Mouse (Mus musculus): Measurements from ENCODE around the gene Cnnm4. TPM values are rescaled to one million over a fixed set of nuclear protein-coding genes. Genes with fewer than 3 reads are reported as not detected.

The Cnnm4 gene
- total and polyA plus RNA-seq, 2 experiments from 2014 or later, result 11.0 to 15.6 TPM

DNA sequence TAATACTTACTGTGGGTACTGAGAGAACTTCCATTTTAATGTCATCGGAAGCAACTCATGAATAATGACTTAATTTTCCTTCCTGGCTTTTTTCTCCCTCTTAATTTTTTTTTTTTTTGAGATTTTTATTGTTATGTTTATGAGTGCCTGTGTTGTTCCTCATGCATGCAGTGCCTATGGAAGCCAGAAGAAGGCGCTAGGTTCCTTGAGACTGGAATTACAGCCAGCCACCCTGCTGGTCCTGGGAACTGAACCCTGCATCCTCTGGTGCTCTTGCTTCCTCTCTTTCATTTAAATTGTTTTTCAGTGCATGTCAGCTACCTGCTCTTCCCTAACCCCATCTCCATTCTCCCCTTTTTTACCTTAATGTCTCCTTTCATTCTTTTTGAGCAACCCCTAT is 42.3 kb downstream of the Cnnm4 start:
- Histone ChIP-seq H3K9me3 (ENCODE audit: low read length) (no peaks in the 10 kb centered on the region), H3K4me1 (ENCODE audit: insufficient read depth, low read length) (peaks cover 15% of the 10 kb centered on the region), H3K36me3 (ENCODE audit: insufficient read depth, low read length) (peaks cover 3% of the 10 kb centered on the region; the same call in 1 of the 2 replicates), H3K27me3 (ENCODE audit: insufficient read depth, low read length) (no peaks in the 10 kb centered on the region), H3K9ac (replicated peaks; ENCODE audit: low read length, poor library complexity, severe bottlenecking) (no peak overlapping the region), H3K4me2 (ENCODE audit: low read depth, low read length, poor library complexity, severe bottlenecking) (peak overlapping the region; percentile 82), H3K4me3 (ENCODE audit: low read depth, low read length) (peak overlapping the region; percentile 91), H3K27ac (ENCODE audit: low read depth, low read length) (no peak overlapping the region)
- 33% methylated on average over 2 of the region's 2 CpGs for WGBS
- DNase-seq (ENCODE audit: low spot score) (peak; percentile 59), ATAC-seq (ENCODE audit: low FRiP score) (no peak)
- TF ChIP-seq CTCF (IDR thresholded peaks at IDR 0.05), result peak; percentile 69

DNA sequence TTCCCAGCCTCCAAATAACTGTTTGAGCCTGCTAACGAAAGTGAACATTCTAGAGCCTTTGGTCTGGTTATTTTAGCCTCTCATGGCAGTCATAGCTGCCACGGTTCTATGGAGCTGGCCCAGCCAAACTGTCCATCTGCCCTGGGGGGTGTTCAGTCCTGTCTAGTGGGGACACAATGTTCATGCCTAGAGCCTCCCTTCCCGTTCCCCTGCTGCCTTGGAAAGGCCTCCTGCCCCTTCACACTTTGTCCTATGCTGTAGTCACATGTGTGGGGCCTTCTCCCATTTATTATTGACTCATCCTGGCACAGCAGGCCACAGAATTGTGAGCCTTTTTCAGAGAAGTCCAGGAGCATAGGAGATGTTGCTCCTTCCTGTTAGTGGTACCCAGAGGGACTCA is 46.8 kb downstream of the Cnnm4 start:
- 87% methylated on average over 3 of the region's 3 CpGs for WGBS
- no peak for ATAC-seq (ENCODE audit: low FRiP score)

DNA sequence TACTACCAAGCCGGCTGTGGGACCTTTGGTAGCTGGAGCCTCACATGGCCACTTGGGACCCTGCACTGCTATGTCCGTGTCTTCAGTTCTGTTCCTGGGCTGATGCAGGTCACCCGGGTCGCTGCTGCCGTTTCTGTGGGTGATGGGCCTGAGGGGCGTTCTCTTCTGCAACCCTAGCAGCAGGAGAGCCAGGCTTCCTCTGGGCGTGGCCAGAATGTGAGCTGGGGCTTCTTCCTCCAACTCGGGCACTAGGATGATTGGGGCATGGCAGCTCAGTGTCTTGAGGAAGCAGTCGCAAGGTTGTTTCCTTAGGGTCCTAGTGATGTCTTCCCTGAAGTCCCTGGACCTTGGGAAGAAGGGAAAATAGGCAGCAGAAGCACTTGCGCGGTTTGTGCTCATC is 48.2 kb downstream of the Cnnm4 start:
- Histone ChIP-seq H3K4me2 (ENCODE audit: low read depth, low read length, poor library complexity, severe bottlenecking) (no peak overlapping the region), H3K27ac (ENCODE audit: low read depth, low read length) (no peak overlapping the region), H3K36me3 (ENCODE audit: insufficient read depth, low read length) (peaks cover 42% of the 10 kb centered on the region), H3K4me1 (ENCODE audit: insufficient read depth, low read length) (peaks cover 8% of the 10 kb centered on the region), H3K4me3 (ENCODE audit: low read depth, low read length) (no peak overlapping the region), H3K27me3 (ENCODE audit: insufficient read depth, low read length) (no peaks in the 10 kb centered on the region), H3K9ac (replicated peaks; ENCODE audit: low read length, poor library complexity, severe bottlenecking) (no peak overlapping the region), H3K9me3 (ENCODE audit: low read length) (no peaks in the 10 kb centered on the region)
- TF ChIP-seq CTCF (IDR thresholded peaks at IDR 0.05), result no peak
- DNase-seq (ENCODE audit: low spot score), result no peak
- WGBS, result 88% methylated on average over 11 of the region's 11 CpGs
- no peak for ATAC-seq (ENCODE audit: low FRiP score)

More for the DNA sequence above, 46.8 kb downstream of the Cnnm4 start:
- H3K27me3 ChIP-seq (ENCODE audit: insufficient read depth, low read length), result no peaks in the 10 kb centered on the region
- peaks cover 29% of the 10 kb centered on the region for H3K36me3 ChIP-seq (ENCODE audit: insufficient read depth, low read length)
- DNase-seq (ENCODE audit: low spot score), result no peak
- TF ChIP-seq CTCF (IDR thresholded peaks at IDR 0.05), result no peak
- no peaks in the 10 kb centered on the region for H3K9me3 ChIP-seq (ENCODE audit: low read length)
- no peak overlapping the region for H3K27ac ChIP-seq (ENCODE audit: low read depth, low read length)
- H3K4me1 ChIP-seq (ENCODE audit: insufficient read depth, low read length), result peaks cover 14% of the 10 kb centered on the region
- H3K4me3 ChIP-seq (ENCODE audit: low read depth, low read length), result no peak overlapping the region
- H3K9ac ChIP-seq (replicated peaks; ENCODE audit: low read length, poor library complexity, severe bottlenecking), result no peak overlapping the region
- H3K4me2 ChIP-seq (ENCODE audit: low read depth, low read length, poor library complexity, severe bottlenecking), result no peak overlapping the region

DNA sequence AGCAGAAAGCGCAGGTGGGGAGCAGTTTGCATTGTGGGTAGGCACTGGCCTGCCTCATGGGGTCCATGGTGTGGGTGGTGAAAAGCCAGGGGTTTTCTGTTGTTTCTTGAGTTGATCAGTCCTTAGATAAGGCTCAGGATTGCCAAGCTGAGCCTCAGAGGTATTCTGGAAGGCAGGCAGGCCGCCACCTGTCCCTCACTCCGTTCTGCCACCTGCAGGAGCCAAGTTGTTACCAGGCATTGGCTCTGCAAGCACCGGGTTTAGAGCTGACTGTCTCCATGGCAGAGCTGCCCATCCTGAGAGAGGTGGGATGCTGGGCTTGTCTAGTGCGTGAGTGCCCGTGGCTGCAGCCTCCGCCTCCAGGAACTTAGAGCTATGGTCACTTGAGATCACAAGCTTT is 50.8 kb downstream of the Cnnm4 start:
- Histone ChIP-seq H3K27me3 (ENCODE audit: insufficient read depth, low read length) (no peaks in the 10 kb centered on the region), H3K36me3 (ENCODE audit: insufficient read depth, low read length) (peaks cover 59% of the 10 kb centered on the region)

DNA sequence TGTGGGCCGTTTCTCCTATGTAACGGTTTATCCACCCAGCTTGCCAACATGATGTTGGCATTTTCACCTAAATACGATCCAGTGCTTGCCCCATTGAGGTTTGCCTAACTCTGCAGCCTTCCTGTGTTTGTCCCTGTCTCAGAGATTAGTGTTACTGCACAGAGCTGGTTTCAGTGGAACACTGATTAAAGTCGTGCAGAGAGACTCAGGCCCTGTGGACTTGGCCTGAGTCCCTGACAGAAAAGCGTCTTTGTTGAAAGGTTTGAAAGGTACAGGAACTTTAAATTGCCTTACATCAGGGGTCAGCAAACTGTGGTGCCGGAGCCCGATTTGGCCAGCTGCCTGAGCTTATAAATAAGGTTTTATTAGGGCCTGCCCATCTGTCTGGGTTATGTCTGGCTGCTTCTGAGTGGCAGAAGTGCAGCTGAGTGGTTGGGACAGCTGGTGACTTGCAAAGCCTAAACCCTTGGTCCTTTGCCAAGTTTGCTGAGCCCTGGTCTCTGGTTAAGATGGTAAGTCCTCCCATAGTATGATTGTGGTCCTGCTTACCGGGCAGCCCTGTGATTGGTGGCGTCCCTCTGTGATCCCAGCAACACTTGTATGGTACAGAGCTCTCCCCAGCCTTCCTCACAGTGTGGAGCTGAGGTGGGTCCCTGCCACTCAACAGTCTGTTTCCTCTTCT is 52.1 kb downstream of the Cnnm4 start:
- Histone ChIP-seq H3K27ac (ENCODE audit: low read depth, low read length) (no peak overlapping the region), H3K4me2 (ENCODE audit: low read depth, low read length, poor library complexity, severe bottlenecking) (no peak overlapping the region), H3K4me1 (ENCODE audit: insufficient read depth, low read length) (no peaks in the 10 kb centered on the region), H3K4me3 (ENCODE audit: low read depth, low read length) (no peak overlapping the region), H3K9me3 (ENCODE audit: low read length) (no peaks in the 10 kb centered on the region), H3K36me3 (ENCODE audit: insufficient read depth, low read length) (peaks cover 56% of the 10 kb centered on the region), H3K27me3 (ENCODE audit: insufficient read depth, low read length) (no peaks in the 10 kb centered on the region), H3K9ac (replicated peaks; ENCODE audit: low read length, poor library complexity, severe bottlenecking) (no peak overlapping the region)
- DNase-seq (ENCODE audit: low spot score), result peak; percentile 86
- WGBS, result 49% methylated on average over 9 of the region's 9 CpGs
- ATAC-seq (ENCODE audit: low FRiP score), result no peak
- TF ChIP-seq CTCF (IDR thresholded peaks at IDR 0.05), result no peak

More for the DNA sequence above, 50.8 kb downstream of the Cnnm4 start:
- no peak overlapping the region for H3K9ac ChIP-seq (replicated peaks; ENCODE audit: low read length, poor library complexity, severe bottlenecking)
- no peak overlapping the region for H3K27ac ChIP-seq (ENCODE audit: low read depth, low read length)
- H3K4me2 ChIP-seq (ENCODE audit: low read depth, low read length, poor library complexity, severe bottlenecking), result no peak overlapping the region
- no peak for TF ChIP-seq CTCF (IDR thresholded peaks at IDR 0.05)
- H3K4me3 ChIP-seq (ENCODE audit: low read depth, low read length), result no peak overlapping the region
- no peaks in the 10 kb centered on the region for H3K4me1 ChIP-seq (ENCODE audit: insufficient read depth, low read length)
- 90% methylated on average over 7 of the region's 7 CpGs for WGBS
- ATAC-seq (ENCODE audit: low FRiP score) (no peak), DNase-seq (ENCODE audit: low spot score) (no peak)
- no peaks in the 10 kb centered on the region for H3K9me3 ChIP-seq (ENCODE audit: low read length)

DNA sequence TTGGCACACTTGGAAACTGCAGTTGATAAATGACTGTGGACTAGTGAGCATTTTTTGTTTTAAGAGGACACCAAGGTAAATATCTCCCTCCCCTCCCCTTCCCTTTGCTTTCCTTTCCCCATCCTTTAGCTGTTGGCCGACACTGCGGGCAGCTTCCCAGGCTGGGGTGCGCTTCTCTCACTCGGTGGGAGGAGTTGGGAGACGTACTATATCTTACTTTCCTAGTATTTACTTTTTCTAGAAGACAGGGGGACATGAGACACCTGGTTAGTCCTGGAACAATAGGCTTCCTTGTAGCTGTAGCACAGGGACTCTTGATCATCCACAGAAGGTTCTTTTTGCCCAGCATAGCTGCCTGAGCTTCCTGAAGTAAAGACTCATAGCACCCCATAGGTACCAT is 52.6 kb downstream of the Cnnm4 start:
- 86% methylated on average over 5 of the region's 5 CpGs for WGBS
- Histone ChIP-seq H3K4me1 (ENCODE audit: insufficient read depth, low read length) (no peaks in the 10 kb centered on the region), H3K4me3 (ENCODE audit: low read depth, low read length) (no peak overlapping the region), H3K27me3 (ENCODE audit: insufficient read depth, low read length) (no peaks in the 10 kb centered on the region), H3K9ac (replicated peaks; ENCODE audit: low read length, poor library complexity, severe bottlenecking) (no peak overlapping the region), H3K27ac (ENCODE audit: low read depth, low read length) (no peak overlapping the region), H3K36me3 (ENCODE audit: insufficient read depth, low read length) (peaks cover 56% of the 10 kb centered on the region), H3K9me3 (ENCODE audit: low read length) (no peaks in the 10 kb centered on the region), H3K4me2 (ENCODE audit: low read depth, low read length, poor library complexity, severe bottlenecking) (no peak overlapping the region)
- no peak for ATAC-seq (ENCODE audit: low FRiP score)
- no peak for TF ChIP-seq CTCF (IDR thresholded peaks at IDR 0.05)
- no peak for DNase-seq (ENCODE audit: low spot score)

Measured in midbrain, postnatal 0 days (tissue).